Mouse (Mus musculus): ENCODE data around the gene Syk.

DNA sequence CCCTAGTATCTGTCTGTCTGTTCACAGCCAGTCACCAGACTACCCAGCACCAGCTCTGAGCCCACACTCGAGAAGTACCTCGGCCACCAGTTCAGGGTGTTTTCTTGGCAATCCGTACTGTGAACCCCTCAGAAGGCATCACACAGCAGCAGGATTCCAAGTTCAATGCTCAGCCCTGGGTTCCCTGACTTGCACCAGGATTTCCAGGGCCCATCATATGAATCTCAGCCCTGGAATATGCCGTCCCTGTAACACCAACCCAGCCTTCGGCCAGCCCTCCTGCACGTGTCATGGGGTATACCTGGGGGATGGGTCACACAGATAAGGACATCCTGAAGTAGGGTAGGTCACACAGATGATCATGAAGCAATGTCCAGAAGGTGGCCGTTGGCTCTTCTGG is 75.0 kb downstream of the Syk start:
- TF ChIP-seq CTCF (IDR thresholded peaks at IDR 0.05; ENCODE audit: low read depth, low read length) = no peak
- no peak for TF ChIP-seq POLR2A (IDR thresholded peaks at IDR 0.05; ENCODE audit: extremely low read depth, insufficient read depth, low read length)

Measured in liver, adult 2 months (tissue).